Mouse (Mus musculus) spleen, adult 2 months (tissue): Measurements from ENCODE around the gene Tuba8.

Experiments
- CTCF ChIP-seq: fragments of 200-500 bp; IDR thresholded peaks from 2 replicates; pipeline ENCODE4 v1.5.1; 2011; ENCODE audit warnings: mild to moderate bottlenecking, inconsistent platforms; ENCODE audit not compliant: insufficient read depth, insufficient read length, insufficient replicate concordance; ENCODE audit errors: extremely low read depth
- POLR2A ChIP-seq: fragments of 200-500 bp; IDR thresholded peaks from 2 replicates; pipeline ENCODE4 v1.6.1; 2011; ENCODE audit warnings: low read depth, low read length, inconsistent platforms

DNA sequence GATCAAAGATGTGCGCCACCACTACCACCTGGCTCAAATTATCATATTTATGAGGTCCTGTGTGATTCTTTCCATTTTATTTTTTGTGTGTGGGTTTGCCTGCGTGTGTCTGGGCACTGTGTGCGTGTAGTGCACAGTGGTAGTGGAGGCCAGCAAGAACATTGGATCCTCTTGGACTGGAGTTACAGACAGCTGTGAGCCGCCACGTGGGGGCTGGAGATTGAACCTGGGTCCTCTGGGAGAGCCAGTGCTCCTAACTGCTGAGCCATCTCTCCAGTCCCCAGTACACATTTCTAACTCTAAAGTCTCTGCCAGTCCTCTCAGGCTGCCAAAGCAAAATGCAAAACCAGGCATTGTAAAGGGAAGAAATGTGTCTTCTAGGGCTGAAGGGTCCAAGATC, 4.0 kb upstream of the Tuba8 start:
- TF ChIP-seq CTCF (no peak), POLR2A (no peak)
